Mouse (Mus musculus) layer of hippocampus, postnatal 25 days (tissue): ENCODE results near the gene Sorcs3. TPM values are rescaled to one million over a fixed set of nuclear protein-coding genes. Genes with fewer than 3 reads are reported as not detected.

ENCODE experiments used
- DNase-seq, 2 experiments: peaks; one replicate each; pipeline ENCODE4 v3.0.0; 2022; ENCODE audit warnings: mixed read lengths in 2 of 2, low spot score in 1 of 2; ENCODE audit errors: extremely low spot score in 1 of 2
- total RNA-seq, 2 experiments: library from RNA; stranded (reverse); gene quantifications; 2 replicates each; pipeline ENCODE4 v1.2.3; 2021

Gene Sorcs3
- total RNA-seq, 2 experiments from 2014 or later: 32.5 to 35.2 TPM

DNA sequence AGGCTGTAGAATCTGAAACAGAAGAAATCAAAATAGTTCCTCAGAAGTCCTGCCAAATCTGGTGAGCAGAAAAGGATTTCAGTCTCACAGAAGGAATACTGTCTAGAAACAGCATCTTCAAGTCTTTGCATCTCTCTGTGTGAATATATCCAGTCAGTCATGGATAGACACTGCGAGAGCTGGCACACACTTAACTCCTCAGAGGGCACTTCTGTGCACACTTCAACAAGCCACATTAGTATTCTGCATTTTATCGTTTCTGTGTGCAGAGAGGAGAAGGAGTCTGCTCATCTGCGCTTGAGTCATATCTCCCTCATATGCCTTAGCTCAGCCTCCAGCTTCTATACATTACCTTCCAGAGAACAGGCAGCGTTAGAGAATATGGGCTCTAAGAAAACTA, 581.4 kb downstream of the Sorcs3 start:
- DNase-seq: no peak

DNA sequence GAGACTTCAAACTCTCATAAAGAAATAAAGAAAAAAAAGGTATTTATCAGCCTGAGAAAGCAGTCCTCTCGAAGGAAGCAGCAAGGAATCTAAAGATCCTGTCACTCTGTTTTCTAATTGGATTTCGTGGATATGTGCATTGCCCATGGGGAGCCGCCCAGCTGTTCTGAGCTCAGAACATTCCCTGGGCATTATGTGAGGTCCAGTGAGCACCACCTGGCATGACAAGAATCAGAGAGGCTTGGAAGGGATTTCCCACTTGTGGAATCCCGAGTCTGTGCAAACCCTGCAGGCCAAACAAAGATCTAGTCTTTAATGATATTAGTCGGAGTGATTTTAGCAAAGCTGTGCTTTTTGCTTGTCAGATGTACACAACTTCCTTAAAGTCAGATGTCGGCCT, 598.7 kb downstream of the Sorcs3 start:
- DNase-seq: no peak

DNA sequence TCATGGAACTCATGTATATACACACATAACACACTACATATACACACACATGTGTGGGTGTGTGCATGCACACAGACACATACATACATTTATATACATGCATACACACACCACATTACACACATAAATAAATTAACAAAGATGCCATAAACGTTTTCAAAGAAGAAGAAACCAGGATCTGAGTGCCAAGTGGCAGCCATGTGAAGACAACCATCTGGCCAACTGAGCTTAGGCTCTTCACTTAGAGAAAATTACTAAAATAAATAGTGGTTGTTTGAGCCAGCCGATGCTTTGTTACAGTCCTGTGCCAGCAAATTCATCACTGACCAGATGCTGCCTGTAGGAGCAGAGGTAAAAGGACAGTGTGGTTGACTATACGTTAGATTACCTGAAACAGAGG, 605.7 kb downstream of the Sorcs3 start:
- DNase-seq: no peak

DNA sequence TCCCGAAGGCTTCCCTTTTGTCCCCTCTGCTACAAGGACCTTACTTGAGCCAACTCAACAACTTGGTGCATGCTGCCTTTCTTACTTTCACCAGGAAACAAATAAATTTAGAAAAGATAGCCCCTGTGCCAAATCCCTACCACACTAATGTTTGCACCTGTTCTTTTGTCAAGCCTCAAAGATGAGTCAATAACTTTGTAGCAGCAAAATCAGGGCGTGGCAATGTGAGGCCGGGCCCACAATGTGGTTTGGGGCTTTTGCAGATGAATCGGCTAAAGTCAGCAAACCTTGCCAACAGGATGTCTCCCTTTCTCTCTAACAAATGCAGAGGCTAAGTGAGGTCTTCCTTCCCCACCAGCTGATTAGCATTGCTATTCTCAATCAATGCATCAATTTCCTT, 608.0 kb downstream of the Sorcs3 start:
- DNase-seq: no peak

DNA sequence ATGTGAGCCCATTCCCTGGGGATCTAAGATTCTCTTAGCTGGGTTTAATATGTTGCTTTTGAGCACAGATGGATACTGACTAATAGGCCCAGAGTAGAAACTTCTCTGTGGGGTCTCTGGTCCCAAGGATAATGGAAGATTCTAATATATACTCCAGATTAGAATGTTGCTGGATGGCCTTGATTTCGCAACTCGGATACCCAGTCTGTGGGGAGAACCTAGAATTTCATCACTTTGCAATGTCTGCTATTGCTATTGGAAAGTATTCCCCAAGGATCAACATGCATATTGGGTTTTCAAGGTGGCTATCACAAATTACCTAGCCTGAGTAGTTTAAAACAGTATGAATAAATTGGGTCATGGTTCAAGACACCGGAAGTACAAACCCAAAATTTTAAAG, 609.2 kb downstream of the Sorcs3 start:
- no peak for DNase-seq

DNA sequence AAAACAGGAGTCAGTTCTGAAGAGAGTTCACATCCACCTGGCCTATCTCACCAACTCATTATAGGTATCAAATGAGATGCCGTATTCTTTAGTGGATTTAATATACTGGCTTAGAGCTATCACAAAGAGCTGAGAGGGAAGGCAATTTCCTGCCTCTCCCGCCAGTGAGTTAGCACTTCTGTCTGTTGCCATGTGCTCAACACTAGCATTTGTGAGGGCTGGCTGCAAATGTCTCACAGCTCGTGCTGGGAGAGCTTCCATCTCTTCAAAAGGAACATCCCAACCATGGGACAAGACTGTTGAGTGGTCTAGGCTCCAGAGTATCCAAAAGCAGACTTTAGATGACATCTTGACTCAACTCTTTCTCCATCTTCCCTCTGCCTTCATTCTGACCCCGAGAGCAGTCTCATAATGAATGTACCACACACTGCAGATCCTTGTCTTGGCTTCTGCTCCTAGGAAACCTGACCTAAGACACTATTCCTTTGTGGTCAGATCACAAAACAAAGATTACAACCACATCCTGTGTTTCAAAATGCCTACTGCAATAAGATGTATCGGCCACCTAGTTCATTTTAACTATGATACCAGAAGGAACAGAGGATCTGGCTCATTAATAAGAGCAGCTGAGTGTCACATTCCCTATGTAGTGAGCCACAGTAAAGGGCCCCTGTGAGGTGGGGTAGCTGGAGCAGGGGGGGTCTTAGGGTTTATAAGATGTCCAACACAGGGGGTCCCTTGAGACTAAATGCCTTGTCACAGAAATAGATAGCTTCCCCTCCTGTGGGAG, 614.9 kb downstream of the Sorcs3 start:
- peak in 1 of 2 experiments; percentile 20 for DNase-seq

DNA sequence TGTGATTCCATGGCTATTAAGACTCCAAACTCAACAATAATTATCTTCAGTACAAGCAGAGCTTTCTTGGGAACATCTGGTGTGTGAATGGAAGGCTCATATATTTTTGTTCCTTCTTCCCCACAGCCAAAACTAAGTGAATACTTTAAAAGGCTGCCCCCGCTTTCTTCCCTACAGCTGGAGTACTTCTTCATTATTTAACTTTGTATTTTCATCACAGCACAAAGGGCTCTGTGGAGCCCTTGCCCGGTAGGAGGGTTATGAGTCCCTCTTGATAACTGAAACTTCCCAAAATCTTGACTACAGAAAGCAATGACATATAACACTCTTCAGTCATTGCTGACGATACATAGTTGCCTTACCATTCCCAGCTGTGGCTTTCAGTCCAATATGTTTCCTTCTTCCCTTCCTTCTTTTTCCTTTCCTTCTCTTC, 615.5 kb downstream of the Sorcs3 start:
- no peak for DNase-seq

DNA sequence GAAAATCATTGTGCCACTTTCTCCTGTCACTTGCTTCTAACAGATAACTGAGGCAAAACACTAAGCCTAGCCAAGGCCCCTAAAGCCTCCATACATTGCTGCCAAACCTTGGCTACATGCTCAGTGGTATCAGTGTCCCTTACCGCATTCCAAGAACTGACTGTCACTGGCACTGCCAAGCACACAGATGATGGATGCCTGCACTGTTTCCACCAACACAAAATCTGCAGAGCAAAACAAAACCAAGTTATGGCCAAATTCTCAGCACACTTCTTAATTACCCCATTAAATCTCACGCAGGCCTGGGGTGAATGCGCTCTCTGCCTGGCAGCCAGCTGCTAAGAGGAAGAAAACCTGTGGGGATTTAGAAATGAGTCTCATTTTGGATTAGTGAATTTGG, 628.5 kb downstream of the Sorcs3 start:
- DNase-seq: no peak

DNA sequence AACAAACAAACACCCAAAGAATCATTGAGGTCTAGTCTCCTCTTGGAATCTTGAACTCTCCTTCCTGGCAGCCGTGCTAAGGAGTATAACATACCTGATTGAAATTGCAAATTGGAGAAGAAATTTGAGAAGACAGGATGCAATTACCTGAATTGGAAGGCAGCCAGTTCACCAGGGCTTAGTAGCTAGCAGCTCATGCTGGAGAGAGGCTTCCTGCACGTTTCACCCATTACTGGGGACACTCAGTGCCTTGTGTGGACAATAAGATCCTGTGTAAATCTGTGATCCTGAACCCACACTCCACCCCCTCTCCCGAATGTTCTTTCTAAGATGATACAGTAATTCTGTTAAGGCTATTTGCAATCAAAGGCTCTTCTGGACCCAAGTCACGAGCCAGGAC, 633.6 kb downstream of the Sorcs3 start:
- no peak for DNase-seq

DNA sequence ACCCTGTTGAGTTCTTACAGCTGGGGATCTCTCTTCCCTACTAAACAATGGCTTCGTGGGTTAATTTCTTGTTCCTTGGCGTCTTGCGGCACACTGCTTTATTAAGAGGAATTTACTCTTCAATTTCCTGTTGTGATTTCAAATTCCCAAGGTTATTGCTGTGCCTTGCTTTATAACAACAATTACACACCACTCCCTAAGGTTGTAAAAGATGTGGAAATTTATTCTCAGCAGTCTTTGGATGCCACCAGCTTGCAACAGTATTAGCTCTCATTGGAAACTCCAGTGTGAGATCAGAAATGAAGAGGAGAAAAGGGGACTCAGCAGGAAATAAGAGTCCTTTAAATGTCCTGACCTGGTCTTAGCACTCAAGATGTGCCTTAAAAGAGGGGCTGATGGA, 641.9 kb downstream of the Sorcs3 start:
- DNase-seq: no peak

DNA sequence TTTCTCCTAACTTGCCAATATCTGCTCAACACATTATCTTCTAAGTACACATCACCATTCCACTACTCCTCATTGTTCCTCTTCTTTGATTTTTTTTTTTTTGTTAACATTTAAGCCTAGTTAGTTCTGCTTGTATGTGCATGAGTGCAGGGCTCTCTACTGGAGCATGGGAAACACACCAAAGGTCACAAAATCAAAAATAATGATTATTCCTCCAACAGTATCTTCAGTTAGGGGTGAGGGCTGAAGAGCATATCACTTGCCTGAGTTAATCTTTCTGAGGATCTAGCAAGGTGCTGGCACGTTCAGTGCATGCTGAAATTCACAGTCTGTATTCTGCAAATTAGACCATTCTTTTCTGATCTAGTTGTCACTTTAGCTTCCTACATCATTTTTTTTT, 644.6 kb downstream of the Sorcs3 start:
- DNase-seq: no peak
